Mouse (Mus musculus) liver, postnatal 0 days (tissue): ENCODE results near the gene Rasgrp2.

Source experiments
- CTCF ChIP-seq: sonication (generic); IDR thresholded peaks from 2 replicates; pipeline ENCODE4 v1.5.1; 2016; ENCODE audit warnings: antibody characterized with exemption, low read depth
- EP300 ChIP-seq: IDR thresholded peaks from 2 replicates; pipeline ENCODE4 v1.6.1; 2016; ENCODE audit warnings: antibody characterized with exemption, low read depth, mild to moderate bottlenecking

GRCm38 (mm10) chr19:6396237-6396636, 2.9 kb upstream of the Rasgrp2 start:
- TF ChIP-seq EP300 (no peak), CTCF (no peak)
